Mouse (Mus musculus): ENCODE data around the gene Ptgr2.

GRCm38 (mm10) chr12:84288461-84288860 lies 3.4 kb downstream of the Ptgr2 start:
- TF ChIP-seq CTCF (IDR thresholded peaks at IDR 0.05; ENCODE audit: borderline replicate concordance, insufficient read depth, low read length) = peak; percentile 60; the same call in 1 of the 2 replicates
- TF ChIP-seq POLR2A (IDR thresholded peaks at IDR 0.05; ENCODE audit: low read depth, low read length) = no peak
